Mouse (Mus musculus) liver, embryonic 12.5 days (tissue): ENCODE measurements around the gene Numbl. TPM values are rescaled to one million over a fixed set of nuclear protein-coding genes. Genes with fewer than 3 reads are reported as not detected.

ENCODE experiments used
- ATAC-seq: fragments of 200-750 bp; cut with Nextera tagmentation; 2 replicates; pipeline ENCODE4 v1.8.0; 2017; ENCODE audit warnings: moderate number of reproducible peaks, mild to moderate bottlenecking, moderate library complexity
- H3K27ac ChIP-seq: fragments of 300-500 bp; sonication (generic); 2 replicates; pipeline ENCODE4 v1.5.1; 2016; ENCODE audit warnings: mild to moderate bottlenecking
- H3K27me3 ChIP-seq: fragments of 300-500 bp; sonication (generic); replicated peaks from 2 replicates; pipeline ENCODE4 v1.6.1; 2016; ENCODE audit warnings: mild to moderate bottlenecking, moderate library complexity
- H3K36me3 ChIP-seq: fragments of 300-500 bp; sonication (generic); 2 replicates; pipeline ENCODE4 v1.6.1; 2016; ENCODE audit warnings: mild to moderate bottlenecking, moderate library complexity
- H3K4me1 ChIP-seq: fragments of 300-500 bp; sonication (generic); 2 replicates; pipeline ENCODE4 v1.6.1; 2016
- H3K4me2 ChIP-seq: fragments of 300-500 bp; sonication (generic); 2 replicates; pipeline ENCODE4 v1.6.1; 2016; ENCODE audit warnings: mild to moderate bottlenecking, moderate library complexity
- H3K4me3 ChIP-seq: fragments of 300-500 bp; sonication (generic); 2 replicates; pipeline ENCODE4 v1.5.1; 2016; ENCODE audit warnings: mild to moderate bottlenecking, moderate library complexity
- H3K9ac ChIP-seq: fragments of 300-500 bp; sonication (generic); 2 replicates; pipeline ENCODE4 v1.6.1; 2016; ENCODE audit warnings: mild to moderate bottlenecking, moderate library complexity
- H3K9me3 ChIP-seq: fragments of 300-500 bp; sonication (generic); replicated peaks from 2 replicates; pipeline ENCODE4 v1.6.1; 2016; ENCODE audit warnings: mild to moderate bottlenecking, moderate library complexity
- WGBS: fragments of 180-500 bp; shearing (Covaris S2); methylation state at CpG from one replicate; pipeline ENCODE4 v1.1.7; 2016; ENCODE audit not compliant: insufficient replicate concordance; 5-methylcytosine and 5-hydroxymethylcytosine counted together
- polyA plus RNA-seq: library from polyadenylated mRNA; unstranded; fragments of >200 nt; fragmentation: Nextera tagmentation; extraction: Ambion mirVana; gene quantifications from 2 replicates; pipeline ENCODE4 v1.2.1, GENCODE M21; 2016

The Numbl gene
- polyA plus RNA-seq, 1 experiment from 2014 or later: 3.9 TPM

- WGBS: 25% methylated on average over 16 of the region's 16 CpGs
- ATAC-seq: no peak
- Histone ChIP-seq H3K4me2 (no peak overlapping the region), H3K27me3 (peaks cover 100% of the 10 kb centered on the region), H3K9ac (no peak overlapping the region), H3K27ac (no peak overlapping the region), H3K9me3 (no peaks in the 10 kb centered on the region), H3K36me3 (no peaks in the 10 kb centered on the region), H3K4me1 (peaks cover 49% of the 10 kb centered on the region), H3K4me3 (no peak overlapping the region)
Observed at GRCm38 (mm10) chr7:27328648-27329047, 70.4 kb downstream of the Numbl start.

GRCm38 (mm10) chr7:27329326-27329947 is 71.2 kb downstream of the Numbl start:
- H3K4me2 ChIP-seq: peak overlapping the region; percentile 75
- H3K36me3 ChIP-seq: no peaks in the 10 kb centered on the region
- H3K4me1 ChIP-seq: peaks cover 57% of the 10 kb centered on the region
- H3K9me3 ChIP-seq: no peaks in the 10 kb centered on the region
- H3K27me3 ChIP-seq: peaks cover 100% of the 10 kb centered on the region
- peak overlapping the region; percentile 34 for H3K4me3 ChIP-seq
- WGBS: 3% methylated on average over 45 of the region's 45 CpGs
- H3K27ac ChIP-seq: no peak overlapping the region
- no peak overlapping the region for H3K9ac ChIP-seq
- ATAC-seq: no peak

- Histone ChIP-seq H3K9ac (no peak overlapping the region), H3K4me2 (peak overlapping the region; percentile 75), H3K4me1 (peaks cover 62% of the 10 kb centered on the region), H3K4me3 (peak overlapping the region; percentile 55), H3K27me3 (peaks cover 100% of the 10 kb centered on the region), H3K27ac (no peak overlapping the region), H3K9me3 (no peaks in the 10 kb centered on the region), H3K36me3 (no peaks in the 10 kb centered on the region)
- no peak for ATAC-seq
- 18% methylated on average over 17 of the region's 17 CpGs for WGBS
Observed at GRCm38 (mm10) chr7:27329981-27330380, 71.7 kb downstream of the Numbl start.

- peaks cover 100% of the 10 kb centered on the region for H3K27me3 ChIP-seq
- H3K4me1 ChIP-seq: peaks cover 67% of the 10 kb centered on the region
- no peaks in the 10 kb centered on the region for H3K36me3 ChIP-seq
- H3K9me3 ChIP-seq: no peaks in the 10 kb centered on the region
- peak; percentile 69 for ATAC-seq
- H3K4me2 ChIP-seq: peak overlapping the region; percentile 75
- 2% methylated on average over 39 of the region's 39 CpGs for WGBS
- H3K9ac ChIP-seq: 0 out of 2 replicates have a peak overlapping the region, but pooled peaks have one; percentile 24
- H3K27ac ChIP-seq: no peak overlapping the region
- H3K4me3 ChIP-seq: peak overlapping the region; percentile 55
Observed at GRCm38 (mm10) chr7:27330709-27331540, 72.7 kb downstream of the Numbl start.

- no peak overlapping the region for H3K9ac ChIP-seq
- no peaks in the 10 kb centered on the region for H3K36me3 ChIP-seq
- 4% methylated on average over 8 of the region's 8 CpGs for WGBS
- peaks cover 62% of the 10 kb centered on the region for H3K4me1 ChIP-seq
- H3K4me2 ChIP-seq: peak overlapping the region; percentile 75
- no peaks in the 10 kb centered on the region for H3K9me3 ChIP-seq
- peaks cover 100% of the 10 kb centered on the region for H3K27me3 ChIP-seq
- H3K27ac ChIP-seq: no peak overlapping the region
- peak overlapping the region; percentile 55 for H3K4me3 ChIP-seq
- no peak for ATAC-seq
Observed at GRCm38 (mm10) chr7:27331541-27331851, 73.3 kb downstream of the Numbl start.

Other genes with a start within 250 kb of the Numbl start
- 0.32 and 0.42 TPM in 2 replicates for gene Cyp2a12, start 229.4 kb upstream of the Numbl start, polyA plus RNA-seq
- not detected in 2 replicates for gene Cyp2f2, start 138.5 kb upstream of the Numbl start, polyA plus RNA-seq
- gene Cyp2t4, start 104.7 kb upstream of the Numbl start, polyA plus RNA-seq: not detected in 2 replicates
- 39.9 and 41.9 TPM in 2 replicates for gene Egln2, start 91.6 kb upstream of the Numbl start, polyA plus RNA-seq
- 32.4 TPM in 2 replicates for gene Rab4b, start 79.5 kb upstream of the Numbl start, polyA plus RNA-seq
- 0.24 TPM in 1 of 2 replicates, not detected in the other for gene Gm21983, start 77.3 kb upstream of the Numbl start, polyA plus RNA-seq
- 0.29 and 0.45 TPM in 2 replicates for gene Mia, start 77.3 kb upstream of the Numbl start, polyA plus RNA-seq
- 1.5 TPM in 2 replicates for gene BC024978, start 62.7 kb upstream of the Numbl start, polyA plus RNA-seq
- 150 and 163 TPM in 2 replicates for gene Snrpa, start 62.2 kb upstream of the Numbl start, polyA plus RNA-seq
- 3.5 and 4.1 TPM in 2 replicates for gene Itpkc, start 29.8 kb upstream of the Numbl start, polyA plus RNA-seq
- 14.2 and 15.7 TPM in 2 replicates for gene Coq8b, start 25.4 kb upstream of the Numbl start, polyA plus RNA-seq
- 5.7 TPM in 2 replicates for gene Ltbp4, start 79.3 kb downstream of the Numbl start, polyA plus RNA-seq
- gene Shkbp1, start 97.6 kb downstream of the Numbl start, polyA plus RNA-seq: 32.1 and 36.1 TPM in 2 replicates
- gene Gm20479, start 99.0 kb downstream of the Numbl start, polyA plus RNA-seq: not detected in 2 replicates
- gene Sptbn4, start 189.3 kb downstream of the Numbl start, polyA plus RNA-seq: 0.11 and 0.12 TPM in 2 replicates
- gene Blvrb, start 189.5 kb downstream of the Numbl start, polyA plus RNA-seq: 895 and 897 TPM in 2 replicates
- gene Sertad3, start 215.3 kb downstream of the Numbl start, polyA plus RNA-seq: 24.6 and 26.3 TPM in 2 replicates
- gene Sertad1, start 228.5 kb downstream of the Numbl start, polyA plus RNA-seq: 19.5 and 20.9 TPM in 2 replicates
- gene Prx, start 240.9 kb downstream of the Numbl start, polyA plus RNA-seq: 0.91 and 1.2 TPM in 2 replicates